Mouse (Mus musculus) right cerebral cortex, postnatal 4 days (tissue): ENCODE measurements around the gene Casz1.

ENCODE experiments used
- DNase-seq: peaks from one replicate; pipeline ENCODE4 v3.0.0-alpha.2; 2022

Casz1 gene

GRCm38 (mm10) chr4:148908760-148909510 lies 104.7 kb downstream of the Casz1 start:
- no peak for DNase-seq

- no peak for DNase-seq
These were observed 105.3 kb downstream of the Casz1 start for GRCm38 (mm10) chr4:148909566-148909965.

- no peak for DNase-seq
These were observed 107.9 kb downstream of the Casz1 start for GRCm38 (mm10) chr4:148912134-148912533.

GRCm38 (mm10) chr4:148912826-148913590 lies 108.8 kb downstream of the Casz1 start:
- DNase-seq: no peak

- no peak for DNase-seq
These were observed 110.8 kb downstream of the Casz1 start for GRCm38 (mm10) chr4:148914863-148915622.

- DNase-seq: no peak
These were observed 111.6 kb downstream of the Casz1 start for GRCm38 (mm10) chr4:148915849-148916248.

GRCm38 (mm10) chr4:148918707-148919447 lies 114.6 kb downstream of the Casz1 start:
- DNase-seq: no peak

- no peak for DNase-seq
These were observed 116.4 kb downstream of the Casz1 start for GRCm38 (mm10) chr4:148920610-148921009.

- DNase-seq: no peak
These were observed 118.0 kb downstream of the Casz1 start for GRCm38 (mm10) chr4:148922221-148922700.

- no peak for DNase-seq
These were observed 119.2 kb downstream of the Casz1 start for GRCm38 (mm10) chr4:148923414-148923813.

- no peak for DNase-seq
These were observed 119.7 kb downstream of the Casz1 start for GRCm38 (mm10) chr4:148923976-148924375.

GRCm38 (mm10) chr4:148925589-148926359 lies 121.5 kb downstream of the Casz1 start:
- no peak for DNase-seq

GRCm38 (mm10) chr4:148926459-148926858 lies 122.2 kb downstream of the Casz1 start:
- DNase-seq: no peak

- DNase-seq: no peak
These were observed 124.1 kb downstream of the Casz1 start for GRCm38 (mm10) chr4:148928316-148928715.

- no peak for DNase-seq
These were observed 124.6 kb downstream of the Casz1 start for GRCm38 (mm10) chr4:148928876-148929275.

- no peak for DNase-seq
These were observed 126.5 kb downstream of the Casz1 start for GRCm38 (mm10) chr4:148930721-148931229.

- no peak for DNase-seq
These were observed 128.9 kb downstream of the Casz1 start for GRCm38 (mm10) chr4:148933109-148933508.

- no peak for DNase-seq
These were observed 131.0 kb downstream of the Casz1 start for GRCm38 (mm10) chr4:148935211-148935610.

GRCm38 (mm10) chr4:148936111-148936510 lies 131.9 kb downstream of the Casz1 start:
- DNase-seq: no peak

GRCm38 (mm10) chr4:148936727-148937126 lies 132.5 kb downstream of the Casz1 start:
- no peak for DNase-seq

- no peak for DNase-seq
These were observed 134.3 kb downstream of the Casz1 start for GRCm38 (mm10) chr4:148938546-148938945.
